Mouse (Mus musculus) cortical plate, adult 2 months (tissue): ENCODE results near the gene Rpl23. TPM values are rescaled to one million over a fixed set of nuclear protein-coding genes. Genes with fewer than 3 reads are reported as not detected.
A peak's percentile ranks its signal among the peaks of the same experiment; 100 is the strongest.

Experiments used
- H3K27ac ChIP-seq: fragments of 200-500 bp; 2 replicates; pipeline ENCODE4 v1.5.1; 2012; ENCODE audit warnings: low read length, control low read depth, inconsistent platforms; ENCODE audit not compliant: insufficient read depth
- H3K4me1 ChIP-seq: fragments of 200-500 bp; 2 replicates; pipeline ENCODE4 v1.6.1; 2011; ENCODE audit warnings: low read length; ENCODE audit not compliant: control insufficient read depth, insufficient read depth
- H3K4me3 ChIP-seq: fragments of 200-500 bp; 2 replicates; pipeline ENCODE4 v1.5.1; 2011; ENCODE audit warnings: mild to moderate bottlenecking, low read length, control low read depth; ENCODE audit not compliant: insufficient read depth
- CTCF ChIP-seq: fragments of 200-500 bp; IDR thresholded peaks from 2 replicates; pipeline ENCODE4 v1.5.1; 2011; ENCODE audit warnings: mild to moderate bottlenecking, control low read depth, low read length; ENCODE audit not compliant: insufficient read depth; ENCODE audit errors: extremely low read depth
- POLR2A ChIP-seq: fragments of 200-500 bp; IDR thresholded peaks from 2 replicates; pipeline ENCODE4 v1.6.1; 2011; ENCODE audit warnings: mild to moderate bottlenecking, low read length, control low read depth; ENCODE audit not compliant: insufficient read depth; ENCODE audit errors: extremely low read depth
- polyA plus RNA-seq: library from polyadenylated mRNA; depleted of rRNA; stranded (reverse); fragments of >200 nt; gene quantifications from 2 replicates; pipeline ENCODE4 v1.2.3, GENCODE M21; 2012

The Rpl23 gene
- polyA plus RNA-seq, 1 experiment = 287 TPM

- Histone ChIP-seq H3K4me1 (peaks cover 2% of the 10 kb centered on the region; the same call in 1 of the 2 replicates), H3K27ac (no peak overlapping the region), H3K4me3 (no peak overlapping the region)
- TF ChIP-seq CTCF = no peak
- no peak for TF ChIP-seq POLR2A
Measured at GRCm38 (mm10) chr11:97776497-97777128, 5.6 kb downstream of the Rpl23 start.

DNA sequence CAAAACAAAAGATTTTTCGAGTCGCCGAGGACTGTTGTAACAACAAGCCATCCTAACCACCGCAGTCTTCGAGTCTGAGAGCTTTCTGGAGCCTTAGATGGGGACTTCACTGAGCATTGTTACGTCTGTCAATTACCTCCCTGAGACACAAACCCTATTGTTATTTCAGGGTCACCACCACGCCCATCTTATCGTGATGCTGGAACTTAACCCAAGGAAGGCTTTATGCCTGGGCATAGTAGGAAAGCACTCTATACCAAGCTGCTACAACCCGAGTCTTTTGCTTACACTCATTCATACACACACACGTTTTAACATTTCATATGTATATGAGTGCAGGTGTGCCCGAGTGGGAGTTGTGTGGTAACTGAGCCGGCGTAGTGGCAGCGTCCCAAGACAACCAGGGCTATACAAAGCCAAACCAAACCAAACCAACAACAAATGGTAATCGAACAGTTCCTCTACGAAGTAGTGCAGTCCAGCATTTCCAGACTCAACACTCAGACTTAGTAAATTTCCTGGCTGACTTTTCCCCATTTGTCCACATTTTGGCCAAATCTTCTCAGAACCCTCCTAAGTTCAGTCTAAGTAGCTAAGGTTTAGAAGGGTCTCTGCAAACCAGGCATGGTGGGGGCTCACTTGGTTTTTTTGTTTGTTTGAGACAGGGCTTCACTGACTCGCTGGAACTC is 6.3 kb downstream of the Rpl23 start, which contains the start of gene 1700001P01Rik:
1700001P01Rik (minus strand) TSS at position 111 of the 689 bp plus-strand sequence.
- H3K27ac ChIP-seq = no peak within 1 kb of the TSS
- peaks cover 2% of the 10 kb centered on the region; the same call in 1 of the 2 replicates for H3K4me1 ChIP-seq
- TF ChIP-seq CTCF = no peak
- TF ChIP-seq POLR2A = no peak
- H3K4me3 ChIP-seq = no peak within 1 kb of the TSS

DNA sequence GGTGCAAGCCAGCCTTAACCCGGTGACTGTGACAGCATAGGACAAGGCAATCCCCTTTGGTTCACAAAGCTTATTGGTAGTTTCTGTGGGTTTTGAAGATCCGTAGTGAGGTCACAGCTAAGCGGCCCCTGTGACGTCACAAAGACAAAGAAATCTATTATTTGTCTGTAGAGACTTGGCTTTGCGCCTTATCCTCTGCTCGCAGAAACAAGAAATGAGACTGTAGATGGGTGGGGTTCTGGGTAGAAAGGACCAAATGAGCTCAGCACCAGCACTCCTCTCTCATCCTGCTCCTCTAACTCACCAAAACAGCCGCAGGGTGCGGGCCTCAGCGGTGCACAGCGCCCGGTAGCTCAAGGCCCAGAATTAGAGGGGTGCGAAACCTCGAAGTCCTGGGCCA is 7.1 kb downstream of the Rpl23 start:
- H3K27ac ChIP-seq = no peak overlapping the region
- no peak overlapping the region for H3K4me3 ChIP-seq
- TF ChIP-seq POLR2A = no peak
- TF ChIP-seq CTCF = no peak
- no peaks in the 10 kb centered on the region for H3K4me1 ChIP-seq

GRCm38 (mm10) chr11:97771410-97771809 is 10.8 kb downstream of the Rpl23 start:
- H3K4me1 ChIP-seq = no peaks in the 10 kb centered on the region
- H3K27ac ChIP-seq = no peak overlapping the region
- no peak for TF ChIP-seq POLR2A
- no peak for TF ChIP-seq CTCF
- no peak overlapping the region for H3K4me3 ChIP-seq

GRCm38 (mm10) chr11:97769704-97770103 is 12.5 kb downstream of the Rpl23 start:
- TF ChIP-seq CTCF (no peak), POLR2A (no peak)
- peaks cover 5% of the 10 kb centered on the region for H3K4me1 ChIP-seq
- H3K27ac ChIP-seq = no peak overlapping the region
- H3K4me3 ChIP-seq = no peak overlapping the region

- Histone ChIP-seq H3K4me1 (peaks cover 5% of the 10 kb centered on the region), H3K4me3 (peak within 1 kb of the TSS; percentile 61), H3K27ac (peak within 1 kb of the TSS; percentile 31; the same call in 1 of the 2 replicates)
- TF ChIP-seq CTCF (no peak), POLR2A (peak; percentile 93)
Measured at GRCm38 (mm10) chr11:97766154-97766881, 15.9 kb downstream of the Rpl23 start, which contains the start of gene Cwc25. Gene Cwc25, minus strand, starts transcription at chr11:97766556.

- TF ChIP-seq POLR2A (no peak), CTCF (no peak)
Measured at GRCm38 (mm10) chr11:97761638-97762037, 20.6 kb downstream of the Rpl23 start.

GRCm38 (mm10) chr11:97758942-97759341 is 23.3 kb downstream of the Rpl23 start:
- TF ChIP-seq CTCF = no peak
- H3K27ac ChIP-seq = no peak overlapping the region
- H3K4me3 ChIP-seq = no peak overlapping the region
- no peaks in the 10 kb centered on the region for H3K4me1 ChIP-seq

More at GRCm38 (mm10) chr11:97761638-97762037, 20.6 kb downstream of the Rpl23 start:
- no peak overlapping the region for H3K27ac ChIP-seq
- H3K4me1 ChIP-seq = peaks cover 5% of the 10 kb centered on the region
- H3K4me3 ChIP-seq = no peak overlapping the region

GRCm38 (mm10) chr11:97758125-97758524 is 24.1 kb downstream of the Rpl23 start:
- no peak overlapping the region for H3K27ac ChIP-seq
- no peak for TF ChIP-seq CTCF
- no peak overlapping the region for H3K4me3 ChIP-seq
- 0 out of 2 replicates have a peak, but pooled peaks cover 2% of the 10 kb centered on the region for H3K4me1 ChIP-seq
